Mouse (Mus musculus): ENCODE results near the gene Olfr750. TPM values are rescaled to one million over a fixed set of nuclear protein-coding genes. Genes with fewer than 3 reads are reported as not detected.

The Olfr750 gene
- total and polyA plus RNA-seq, 3 experiments: not detected

DNA sequence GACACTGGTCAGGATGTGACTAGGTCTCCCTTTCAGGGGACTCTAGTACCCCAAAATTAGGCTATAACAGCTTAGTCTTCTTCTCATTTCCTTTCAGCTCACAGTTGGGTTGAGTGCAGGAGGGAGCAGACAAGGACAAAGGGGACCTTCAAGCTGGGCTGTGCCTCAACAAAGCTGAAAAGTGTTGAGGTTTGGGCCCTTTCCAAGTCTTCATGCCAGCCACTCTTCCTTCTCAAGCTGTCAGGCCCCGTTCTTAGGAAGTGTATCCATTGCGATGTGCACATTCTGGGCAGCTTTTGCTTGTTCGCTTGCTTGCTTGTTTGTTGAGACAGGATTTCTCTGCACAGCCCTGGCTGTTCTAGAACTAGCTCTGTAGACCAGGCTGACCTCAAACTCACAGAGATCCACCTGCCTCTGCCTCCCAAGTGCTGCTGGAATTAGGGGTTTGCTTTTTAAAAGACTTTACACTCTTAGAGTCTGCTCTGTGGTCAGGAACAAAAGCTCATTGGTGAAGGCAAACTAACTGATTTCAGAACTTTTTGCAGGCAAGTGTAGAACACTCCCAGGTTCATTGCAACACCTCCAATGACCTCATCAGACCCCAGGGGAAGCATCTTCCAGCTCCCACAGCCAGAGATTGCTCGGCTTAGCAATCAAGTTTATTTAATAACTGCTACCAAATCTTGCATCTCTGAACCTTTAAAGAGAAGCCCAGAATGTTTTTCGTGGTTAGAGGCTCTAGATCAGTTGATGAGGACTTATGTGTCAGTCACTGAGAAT is 20.1 kb upstream of the Olfr750 start:
- Histone ChIP-seq H3K4me1 (ENCODE audit: control insufficient read depth, insufficient read depth, low read length) (peaks cover 3% of the 10 kb centered on the region; the same call in 1 of the 2 replicates), H3K27me3 (ENCODE audit: control insufficient read depth, insufficient read depth, low read length) (no peaks in the 10 kb centered on the region), H3K27ac (peak overlapping the region; percentile 42), H3K9ac (ENCODE audit: low read depth, low read length) (no peak overlapping the region), H3K36me3 (ENCODE audit: control insufficient read depth, insufficient read depth, low read length) (no peaks in the 10 kb centered on the region; the same call in 1 of the 2 replicates), H3K4me3 (no peak overlapping the region), H3K79me2 (replicated peaks; ENCODE audit: control insufficient read depth, insufficient read depth, low read length) (no peaks in the 10 kb centered on the region)
- peak; percentile 42 to 46 for DNase-seq
- no peak for TF ChIP-seq EP300 (IDR thresholded peaks at IDR 0.05; ENCODE audit: insufficient read depth, low read depth, low read length)
- TF ChIP-seq CTCF (IDR thresholded peaks at IDR 0.05): no peak
- TF ChIP-seq POLR2A (IDR thresholded peaks at IDR 0.05; ENCODE audit: insufficient read depth, low read depth, low read length): no peak
- whole genome bisulfite sequencing: 64% methylated on average over 5 of the region's 5 CpGs
- intact Hi-C loops (cut with DNase I): no loop called here

DNA sequence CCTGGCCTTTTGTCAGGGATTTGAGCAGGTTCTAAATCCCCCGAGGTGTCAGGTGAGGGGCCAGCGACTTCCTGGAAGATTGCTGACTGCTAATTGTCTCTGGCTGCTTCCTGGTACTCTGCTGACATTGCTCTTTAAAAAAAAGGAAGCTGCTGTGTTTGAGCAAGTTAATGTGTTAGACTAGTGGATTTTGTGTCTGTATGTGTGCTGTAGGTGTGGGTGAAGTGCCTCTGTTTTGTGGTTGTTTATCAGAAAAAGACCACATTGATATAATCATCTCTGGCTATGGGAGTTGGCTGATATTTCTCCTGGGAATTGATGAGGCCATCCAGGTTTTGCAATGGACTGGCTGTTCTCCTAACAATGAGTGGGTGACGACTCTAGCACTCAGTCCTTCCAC is 19.3 kb upstream of the Olfr750 start:
- H3K27me3 ChIP-seq (ENCODE audit: control insufficient read depth, insufficient read depth, low read length): no peaks in the 10 kb centered on the region
- H3K36me3 ChIP-seq (ENCODE audit: control insufficient read depth, insufficient read depth, low read length): no peaks in the 10 kb centered on the region; the same call in 1 of the 2 replicates
- WGBS: 31% methylated on average over 3 of the region's 3 CpGs
- H3K4me3 ChIP-seq: no peak overlapping the region; the same call in 1 of the 2 replicates
- no peaks in the 10 kb centered on the region for H3K79me2 ChIP-seq (replicated peaks; ENCODE audit: control insufficient read depth, insufficient read depth, low read length)
- H3K9ac ChIP-seq (ENCODE audit: low read depth, low read length): no peak overlapping the region
- H3K27ac ChIP-seq: peak overlapping the region; percentile 42
- H3K4me1 ChIP-seq (ENCODE audit: control insufficient read depth, insufficient read depth, low read length): peaks cover 3% of the 10 kb centered on the region; the same call in 1 of the 2 replicates
- DNase-seq: peak in 1 of 2 experiments; percentile 39
- 0 out of 2 replicates have a peak, but pooled peaks have one; percentile 18 for TF ChIP-seq POLR2A (IDR thresholded peaks at IDR 0.05; ENCODE audit: insufficient read depth, low read depth, low read length)
- no peak for TF ChIP-seq EP300 (IDR thresholded peaks at IDR 0.05; ENCODE audit: insufficient read depth, low read depth, low read length)
- no peak for TF ChIP-seq CTCF (IDR thresholded peaks at IDR 0.05)
- intact Hi-C loops (cut with DNase I): no loop called here

DNA sequence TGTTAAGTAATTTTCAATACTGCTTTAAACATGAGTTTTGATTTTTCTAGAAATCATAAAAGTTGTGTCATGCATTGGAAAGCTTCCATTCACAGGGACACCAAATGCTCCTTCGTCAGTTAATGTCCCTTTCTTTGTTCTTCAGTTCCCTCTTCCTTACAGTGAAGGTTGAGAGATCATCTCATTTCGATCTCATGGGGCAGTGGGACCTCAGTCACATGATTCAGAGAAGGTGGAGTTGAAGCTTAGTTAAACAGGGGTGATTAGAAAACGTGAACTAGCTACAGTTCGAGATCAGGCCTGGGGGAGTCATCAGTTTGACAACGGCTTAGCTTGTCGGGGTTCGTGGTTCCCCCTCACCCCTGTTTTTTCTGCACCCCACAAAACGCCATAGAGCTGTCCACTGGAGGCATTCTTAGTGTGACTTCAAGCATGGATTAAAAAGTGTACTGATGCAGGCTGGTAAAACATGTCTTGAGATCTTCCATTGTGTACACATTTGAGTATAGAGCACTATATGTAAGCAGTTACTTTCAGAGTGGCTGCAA is 17.9 kb upstream of the Olfr750 start:
- peak; percentile 18 to 38 for DNase-seq
- peak overlapping the region; percentile 61 for H3K9ac ChIP-seq (ENCODE audit: low read depth, low read length)
- intact Hi-C loops (cut with DNase I): no loop called here

DNA sequence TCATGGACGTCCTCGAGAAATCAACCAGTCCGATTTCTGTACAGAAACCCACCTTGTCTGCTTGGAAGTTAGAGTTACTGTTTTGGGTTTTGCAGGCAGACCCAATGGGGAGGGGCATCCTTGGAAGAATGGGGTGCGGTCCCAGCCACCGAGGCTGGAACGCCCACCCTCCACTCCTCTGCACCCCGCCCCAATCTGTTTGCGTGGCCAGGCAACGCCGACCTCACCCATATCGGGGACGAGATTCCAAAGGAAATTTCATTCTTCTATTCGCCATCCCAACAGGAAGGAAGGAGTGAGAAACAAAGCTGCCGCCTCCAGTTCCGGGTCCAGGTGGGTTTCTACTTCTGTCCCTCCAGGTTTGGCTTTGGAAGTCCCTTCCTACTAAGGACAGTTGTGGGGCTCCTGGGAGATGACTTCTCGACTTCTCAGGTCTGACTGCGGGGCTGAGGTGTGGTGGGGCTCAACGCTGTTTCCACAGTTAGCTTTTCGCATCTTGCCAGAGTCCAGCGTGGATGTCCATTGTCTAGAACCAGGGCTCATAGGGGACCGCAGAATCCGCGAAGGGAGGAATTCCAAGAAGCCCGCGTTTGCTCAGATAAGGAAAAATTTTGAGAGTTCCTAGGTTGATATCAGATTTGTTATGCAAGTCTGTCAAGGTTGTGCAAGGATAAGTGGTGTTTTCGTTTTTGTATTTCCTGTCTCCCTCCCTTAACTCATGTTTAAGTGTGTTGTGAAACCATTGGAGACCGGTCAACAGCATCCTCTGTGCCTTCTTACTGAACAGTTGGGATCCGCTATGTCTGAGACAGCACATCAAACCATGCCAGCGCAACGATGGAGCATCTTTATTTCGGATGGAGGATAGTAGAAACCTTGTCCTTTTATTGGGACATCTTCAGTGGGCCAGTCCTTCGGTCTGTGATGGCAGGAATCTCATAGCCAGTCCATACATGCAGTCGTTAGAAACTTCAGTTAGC is 17.0 kb upstream of the Olfr750 start, which contains the start of the genes Rnase4 and Ang:
Gene Rnase4 (plus strand): TSS at position 157 of the 980 bp plus-strand sequence.
Gene Ang (plus strand): TSS at position 230 of the 980 bp plus-strand sequence.
- WGBS: 9% methylated on average over 33 of the region's 33 CpGs
- H3K27ac ChIP-seq: peak within 1 kb of the TSS; percentile 96
- H3K27me3 ChIP-seq (ENCODE audit: control insufficient read depth, insufficient read depth, low read length): no peaks in the 10 kb centered on the region
- no peaks in the 10 kb centered on the region for H3K79me2 ChIP-seq (replicated peaks; ENCODE audit: control insufficient read depth, insufficient read depth, low read length)
- intact Hi-C loops (cut with DNase I): loop anchor here (1.0 kb wide), 1 partner anchor 284 kb away; the partner anchor contains the start of genes Ccnb1ip1 and Parp2
- DNase-seq: peak; percentile 79 to 84
- H3K4me3 ChIP-seq: peak within 1 kb of the TSS; percentile 76
- TF ChIP-seq POLR2A (IDR thresholded peaks at IDR 0.05; ENCODE audit: insufficient read depth, low read depth, low read length) (peak; percentile 67), EP300 (IDR thresholded peaks at IDR 0.05; ENCODE audit: insufficient read depth, low read depth, low read length) (no peak)
- H3K4me1 ChIP-seq (ENCODE audit: control insufficient read depth, insufficient read depth, low read length): peaks cover 3% of the 10 kb centered on the region; the same call in 1 of the 2 replicates
- no peaks in the 10 kb centered on the region; the same call in 1 of the 2 replicates for H3K36me3 ChIP-seq (ENCODE audit: control insufficient read depth, insufficient read depth, low read length)
- peak within 1 kb of the TSS; percentile 71 for H3K9ac ChIP-seq (ENCODE audit: low read depth, low read length)

More for the DNA sequence above, 17.9 kb upstream of the Olfr750 start:
- no peak for TF ChIP-seq POLR2A (IDR thresholded peaks at IDR 0.05; ENCODE audit: insufficient read depth, low read depth, low read length)
- TF ChIP-seq CTCF (IDR thresholded peaks at IDR 0.05): no peak
- TF ChIP-seq EP300 (IDR thresholded peaks at IDR 0.05; ENCODE audit: insufficient read depth, low read depth, low read length): no peak
- Histone ChIP-seq H3K4me3 (peak overlapping the region; percentile 76), H3K79me2 (replicated peaks; ENCODE audit: control insufficient read depth, insufficient read depth, low read length) (no peaks in the 10 kb centered on the region), H3K36me3 (ENCODE audit: control insufficient read depth, insufficient read depth, low read length) (no peaks in the 10 kb centered on the region; the same call in 1 of the 2 replicates), H3K27ac (peak overlapping the region; percentile 96), H3K4me1 (ENCODE audit: control insufficient read depth, insufficient read depth, low read length) (peaks cover 3% of the 10 kb centered on the region; the same call in 1 of the 2 replicates), H3K27me3 (ENCODE audit: control insufficient read depth, insufficient read depth, low read length) (no peaks in the 10 kb centered on the region)
- 57% methylated on average over 8 of the region's 8 CpGs for WGBS

DNA sequence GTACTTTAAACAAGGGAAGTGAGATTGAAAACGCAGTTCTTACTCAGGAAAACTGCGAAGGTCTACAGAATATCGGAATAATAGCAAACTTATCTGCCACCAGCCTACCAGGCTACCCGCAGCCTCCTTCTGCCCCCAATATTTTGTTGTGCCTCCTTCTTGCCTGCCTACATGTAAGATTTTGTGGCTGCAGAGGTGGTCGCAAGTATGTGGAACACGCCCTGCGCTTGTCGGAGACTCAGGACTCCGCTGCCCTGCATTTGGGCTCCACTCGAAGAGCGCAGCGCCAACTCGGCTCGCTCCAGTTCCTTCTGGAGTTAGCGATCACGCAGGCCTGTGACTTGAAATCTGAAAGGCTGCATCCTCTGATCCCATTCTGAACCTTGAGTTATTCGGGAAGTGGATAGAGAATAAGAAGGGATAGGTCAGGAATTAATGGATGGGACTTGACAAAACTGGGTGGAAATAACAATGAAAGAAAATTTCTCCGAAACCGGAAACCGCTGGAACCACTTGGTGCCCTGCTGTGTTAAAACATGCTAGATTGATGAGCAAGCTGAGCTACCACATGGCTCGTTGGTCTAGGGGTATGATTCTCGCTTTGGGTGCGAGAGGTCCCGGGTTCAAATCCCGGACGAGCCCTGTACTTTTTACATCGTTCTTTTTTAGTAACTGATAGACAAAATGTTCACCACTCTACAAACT is 16.0 kb upstream of the Olfr750 start:
- WGBS: under 1% methylated on average over 27 of the region's 27 CpGs
- peak overlapping the region; percentile 76 for H3K4me3 ChIP-seq
- no peak for TF ChIP-seq CTCF (IDR thresholded peaks at IDR 0.05)
- TF ChIP-seq POLR2A (IDR thresholded peaks at IDR 0.05; ENCODE audit: insufficient read depth, low read depth, low read length): no peak
- peak; percentile 82 for TF ChIP-seq EP300 (IDR thresholded peaks at IDR 0.05; ENCODE audit: insufficient read depth, low read depth, low read length)
- peaks cover 1% of the 10 kb centered on the region; the same call in 1 of the 2 replicates for H3K4me1 ChIP-seq (ENCODE audit: control insufficient read depth, insufficient read depth, low read length)
- no peaks in the 10 kb centered on the region for H3K79me2 ChIP-seq (replicated peaks; ENCODE audit: control insufficient read depth, insufficient read depth, low read length)
- no peaks in the 10 kb centered on the region for H3K27me3 ChIP-seq (ENCODE audit: control insufficient read depth, insufficient read depth, low read length)
- peak overlapping the region; percentile 96 for H3K27ac ChIP-seq
- intact Hi-C loops (cut with DNase I): loop anchor here (1.0 kb wide), 1 partner anchor 283 kb away; the partner anchor contains the start of genes Ccnb1ip1 and Parp2
- peak; percentile 84 to 88 for DNase-seq
- H3K9ac ChIP-seq (ENCODE audit: low read depth, low read length): peak overlapping the region; percentile 71
- no peaks in the 10 kb centered on the region for H3K36me3 ChIP-seq (ENCODE audit: control insufficient read depth, insufficient read depth, low read length)
